Mouse (Mus musculus) hindlimb bud, embryonic 11.5 days (tissue): ENCODE data around the gene Tex14.
"Not testable (repeated sequence)": the region's sequence is repeated elsewhere in the genome, so short reads cannot be mapped to it uniquely, and the experiment has no call there.

Experiments used
- DNase-seq: peaks from one replicate; pipeline ENCODE4 v3.0.0-alpha.2; 2012; ENCODE audit warnings: low read depth, low spot score; ENCODE audit errors: extremely low spot score

Gene Tex14

DNA sequence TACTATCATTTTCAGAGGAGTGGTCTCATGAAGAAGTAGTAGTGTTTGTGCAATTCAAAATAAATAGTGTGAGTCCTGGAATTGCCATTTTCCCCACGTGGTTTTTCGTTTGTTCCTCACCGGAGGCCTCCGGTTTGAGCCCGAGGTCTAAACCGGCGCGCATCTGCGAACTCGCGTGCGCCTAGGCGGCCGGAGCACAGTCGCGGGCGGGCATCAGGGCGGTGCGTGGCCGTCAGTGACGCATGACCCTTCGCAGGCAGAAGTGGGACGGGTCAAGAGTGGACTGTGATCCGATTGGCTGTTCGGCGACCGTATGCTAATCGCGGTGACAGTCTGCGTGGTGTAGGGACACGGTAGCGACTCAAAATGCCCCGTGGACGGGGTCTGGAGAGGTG is 43.2 kb downstream of the Tex14 start:
- not testable (repeated sequence) for DNase-seq

- peak; percentile 87 for DNase-seq
Observed at GRCm38 (mm10) chr11:87448476-87449199, 43.8 kb downstream of the Tex14 start.

GRCm38 (mm10) chr11:87449200-87449547 is 44.3 kb downstream of the Tex14 start:
- no peak for DNase-seq

GRCm38 (mm10) chr11:87449847-87450246 is 45.0 kb downstream of the Tex14 start:
- not testable (repeated sequence) for DNase-seq

- DNase-seq = not testable (repeated sequence)
Observed at GRCm38 (mm10) chr11:87452779-87453178, 47.9 kb downstream of the Tex14 start.

- no peak for DNase-seq
Observed at GRCm38 (mm10) chr11:87453216-87454034, 48.6 kb downstream of the Tex14 start.

- DNase-seq = no peak
Observed at GRCm38 (mm10) chr11:87454035-87454690, 49.3 kb downstream of the Tex14 start.

GRCm38 (mm10) chr11:87455573-87455972 is 50.7 kb downstream of the Tex14 start:
- DNase-seq = no peak

DNA sequence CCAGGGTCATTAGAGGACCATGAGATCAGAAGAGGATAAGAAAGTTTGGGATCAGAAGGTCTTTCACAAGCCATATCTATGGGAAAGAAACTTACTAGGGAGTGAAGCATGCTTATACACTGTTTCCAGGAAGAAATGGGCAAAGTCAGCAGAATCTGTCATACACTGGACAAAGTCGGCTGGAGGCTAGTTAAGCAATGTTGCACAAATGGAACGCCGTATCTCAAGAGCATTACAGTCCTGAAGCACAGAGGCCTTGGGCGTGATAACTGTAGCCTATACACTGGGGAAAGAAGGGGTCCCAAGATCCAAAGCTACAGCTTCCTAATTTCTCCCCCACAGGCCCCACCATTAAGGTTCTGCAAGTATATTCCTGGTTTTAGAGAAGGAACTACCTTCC is 51.1 kb downstream of the Tex14 start:
- no peak for DNase-seq

GRCm38 (mm10) chr11:87460566-87460965 is 55.7 kb downstream of the Tex14 start:
- DNase-seq = no peak

- not testable (repeated sequence) for DNase-seq
Observed at GRCm38 (mm10) chr11:87461780-87462460, 57.1 kb downstream of the Tex14 start.

GRCm38 (mm10) chr11:87462461-87463242 is 57.8 kb downstream of the Tex14 start:
- peak; percentile 83 for DNase-seq

- no peak for DNase-seq
Observed at GRCm38 (mm10) chr11:87463243-87463540, 58.3 kb downstream of the Tex14 start.

DNA sequence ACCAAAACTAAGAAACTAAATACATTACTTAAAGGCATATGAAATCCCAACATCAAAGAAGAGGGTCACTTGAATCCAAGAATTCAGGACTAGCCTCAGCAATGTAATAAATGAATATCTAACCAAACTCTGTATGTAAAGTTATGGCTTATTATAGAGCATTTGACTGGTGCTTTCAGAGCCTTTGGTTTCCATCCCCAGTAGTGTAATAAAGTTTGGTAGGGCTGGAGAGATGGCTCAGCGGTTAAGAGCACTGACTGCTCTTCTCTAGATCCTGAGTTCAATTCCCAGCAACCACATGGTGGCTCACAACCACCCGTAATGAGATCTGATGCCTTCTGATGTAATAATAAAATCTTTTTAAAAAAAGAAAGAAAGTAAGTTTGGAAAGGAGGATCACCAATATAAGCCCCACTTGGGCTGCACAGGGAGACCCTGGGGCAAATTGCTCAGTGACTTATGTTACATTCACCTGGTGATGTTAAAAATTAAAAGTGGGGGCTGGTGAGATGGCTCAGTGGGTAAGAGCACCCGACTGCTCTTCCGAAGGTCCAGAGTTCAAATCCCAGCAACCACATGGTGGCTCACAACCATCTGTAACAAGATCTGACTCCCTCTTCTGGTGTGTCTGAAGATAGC is 59.0 kb downstream of the Tex14 start:
- DNase-seq = not testable (repeated sequence)

GRCm38 (mm10) chr11:87465990-87466593 is 61.2 kb downstream of the Tex14 start:
- no peak for DNase-seq

- DNase-seq = no peak
Observed at GRCm38 (mm10) chr11:87467491-87468277, 62.8 kb downstream of the Tex14 start.

GRCm38 (mm10) chr11:87468278-87468655 is 63.4 kb downstream of the Tex14 start:
- no peak for DNase-seq

- no peak for DNase-seq
Observed at GRCm38 (mm10) chr11:87468706-87469315, 63.9 kb downstream of the Tex14 start.
